Mouse (Mus musculus) lung, adult 18-20 months (tissue): ENCODE results near the gene 2310034G01Rik.
A peak's percentile ranks its signal among the peaks of the same experiment; 100 is the strongest.

Experiments
- DNase-seq, 2 experiments: peaks; one replicate each; pipeline ENCODE4 v3.0.0; 2022; ENCODE audit warnings: mixed read lengths in 2 of 2

2310034G01Rik gene

GRCm38 (mm10) chr19:46357344-46358280, 7.5 kb upstream of the 2310034G01Rik start:
- peak; percentile 61 for DNase-seq

GRCm38 (mm10) chr19:46356701-46357138, 6.6 kb upstream of the 2310034G01Rik start:
- peak; percentile 93 to 95 for DNase-seq

DNA sequence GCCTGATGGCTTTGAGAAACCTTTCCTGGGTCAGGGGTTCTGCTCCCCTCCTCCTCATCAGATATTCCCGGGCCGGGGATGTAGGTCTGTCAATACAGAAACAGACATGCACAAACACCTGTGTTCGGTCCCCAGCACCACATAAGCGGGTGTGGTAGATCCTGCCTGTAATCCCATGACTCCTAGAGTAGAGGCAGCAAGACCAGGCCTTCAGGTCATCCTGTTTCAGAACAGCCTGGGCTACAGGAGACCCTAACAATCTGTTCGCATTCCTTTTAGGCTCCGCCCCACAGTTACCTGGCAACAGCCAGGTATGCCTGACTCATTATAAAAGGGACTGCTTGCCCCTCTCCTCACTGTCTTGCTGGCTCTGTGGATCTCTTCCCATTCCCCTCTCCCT, 552 bp downstream of the 2310034G01Rik start:
- peak in 1 of 2 experiments; percentile 37 for DNase-seq

DNA sequence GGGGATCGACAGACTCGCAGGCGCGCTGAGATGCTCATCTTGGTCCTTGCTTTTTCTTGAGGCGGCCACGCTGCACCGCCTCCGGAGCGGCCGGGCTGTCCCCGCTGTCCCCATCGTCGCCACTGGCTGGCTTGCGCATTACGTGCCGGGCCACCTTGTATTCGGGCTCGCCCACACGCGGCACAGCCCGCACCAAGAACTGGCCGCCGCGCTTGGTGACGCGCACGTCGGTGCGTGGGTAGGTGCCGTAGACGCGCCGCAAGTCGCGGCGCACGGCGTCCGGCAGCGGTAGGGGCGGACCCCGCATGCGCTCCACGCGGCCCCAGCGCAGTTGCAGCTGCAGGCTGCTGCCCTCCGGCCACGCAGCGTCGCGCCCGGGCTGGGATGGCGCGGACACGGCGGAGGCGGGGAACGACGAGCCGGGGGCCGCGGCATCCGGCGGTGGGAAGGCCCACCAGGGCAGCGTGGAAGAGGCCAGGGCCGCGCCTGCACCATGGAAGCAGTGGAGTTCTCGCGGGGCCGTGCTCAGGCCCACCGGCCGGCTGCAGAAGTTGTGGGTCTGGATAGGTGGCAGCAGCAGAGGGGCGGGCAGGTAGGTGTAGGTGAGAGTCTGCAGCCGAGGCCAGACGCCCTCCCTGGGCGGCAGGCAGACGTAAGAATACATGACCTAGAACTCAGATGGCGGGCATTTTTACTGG, 1.2 kb downstream of the 2310034G01Rik start:
- peak; percentile 66 to 74 for DNase-seq

GRCm38 (mm10) chr19:46347936-46348668, 2.0 kb downstream of the 2310034G01Rik start:
- DNase-seq = no peak

DNA sequence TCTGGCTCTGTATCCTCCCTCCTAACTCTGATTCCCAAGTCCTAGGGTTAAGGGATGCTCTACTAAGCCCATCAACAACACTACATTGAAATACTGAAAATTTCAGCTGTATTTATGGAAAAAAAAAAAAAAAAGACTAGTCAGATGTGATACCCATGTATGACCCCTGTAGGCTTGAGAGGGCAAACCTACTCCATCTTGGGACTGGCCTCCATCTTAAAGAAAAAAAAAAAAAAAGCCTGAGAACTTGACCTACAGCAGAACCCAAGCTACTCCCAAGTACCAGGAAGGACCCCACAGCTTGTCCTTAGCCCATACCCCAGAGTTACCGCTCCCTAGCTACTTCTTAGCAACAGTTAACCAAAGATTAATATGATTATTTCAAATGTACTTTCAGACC, 3.0 kb downstream of the 2310034G01Rik start:
- no peak for DNase-seq

- no peak for DNase-seq
These were observed 5.2 kb downstream of the 2310034G01Rik start for GRCm38 (mm10) chr19:46344710-46345419.

DNA sequence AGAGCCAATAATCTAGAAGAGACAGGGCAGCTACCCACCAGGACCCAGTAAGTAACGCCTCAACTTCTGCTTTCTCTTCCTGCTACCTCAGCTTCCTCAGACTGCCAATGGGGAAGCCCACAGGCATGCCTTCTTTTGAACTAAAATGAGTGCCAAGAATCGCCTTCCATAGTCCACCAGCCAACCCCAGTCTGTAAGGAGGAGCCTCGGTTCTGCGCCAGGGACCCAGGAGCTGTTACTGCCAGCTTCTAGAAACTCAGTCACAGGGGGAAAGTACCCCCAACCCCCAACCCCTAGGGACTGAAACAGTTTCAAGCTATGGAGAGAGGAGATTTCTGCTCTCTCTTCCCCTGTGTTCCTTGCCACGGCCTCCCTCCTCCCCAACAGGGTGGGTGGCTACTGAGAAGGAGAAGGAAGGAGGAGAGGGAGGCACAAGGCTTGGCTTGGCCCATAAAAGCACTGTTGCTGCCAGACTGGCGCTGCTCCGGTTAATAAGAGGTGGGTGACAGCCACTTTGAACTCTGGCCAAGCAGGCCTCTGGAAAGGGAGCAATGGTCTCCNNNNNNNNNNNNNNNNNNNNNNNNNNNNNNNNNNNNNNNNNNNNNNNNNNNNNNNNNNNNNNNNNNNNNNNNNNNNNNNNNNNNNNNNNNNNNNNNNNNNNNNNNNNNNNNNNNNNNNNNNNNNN, 10.7 kb downstream of the 2310034G01Rik start:
- peak; percentile 81 to 83 for DNase-seq

GRCm38 (mm10) chr19:46338942-46339286, 11.2 kb downstream of the 2310034G01Rik start:
- DNase-seq = no peak

DNA sequence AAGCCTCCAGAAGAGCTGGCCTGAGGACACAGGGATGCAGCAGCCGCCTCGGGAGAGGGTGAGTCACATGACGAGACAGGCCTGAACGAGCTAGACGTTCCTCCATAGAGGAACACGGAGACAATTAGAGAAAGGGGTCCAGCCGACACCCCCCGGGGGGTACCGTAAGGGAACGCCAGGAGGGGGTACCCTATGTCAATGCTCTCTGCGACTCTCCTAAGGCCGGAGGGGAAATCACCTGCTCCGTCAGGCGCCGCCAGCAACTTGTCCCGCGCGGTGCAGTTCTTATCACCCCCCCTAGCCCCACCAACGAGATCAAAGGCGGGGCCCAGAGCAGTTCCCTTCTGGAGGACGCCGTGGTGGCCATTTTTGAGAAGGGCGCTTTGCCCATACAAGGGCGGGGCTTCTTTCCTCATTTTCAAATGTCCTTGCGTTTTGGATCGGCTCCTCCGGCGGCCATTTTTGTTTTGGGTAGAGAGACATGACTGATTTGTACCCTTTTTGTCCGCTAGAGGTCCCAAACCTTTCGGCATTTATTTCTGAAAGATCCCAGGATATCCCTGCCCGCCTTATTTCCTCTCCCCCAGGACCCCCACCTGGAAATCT, 11.7 kb downstream of the 2310034G01Rik start, which contains the start of gene Cuedc2:
TSS of gene Cuedc2 (minus strand) at position 372 of the 606 bp plus-strand sequence.
- DNase-seq = peak; percentile 97

- DNase-seq = no peak
These were observed 12.3 kb downstream of the 2310034G01Rik start for GRCm38 (mm10) chr19:46337719-46338330.

DNA sequence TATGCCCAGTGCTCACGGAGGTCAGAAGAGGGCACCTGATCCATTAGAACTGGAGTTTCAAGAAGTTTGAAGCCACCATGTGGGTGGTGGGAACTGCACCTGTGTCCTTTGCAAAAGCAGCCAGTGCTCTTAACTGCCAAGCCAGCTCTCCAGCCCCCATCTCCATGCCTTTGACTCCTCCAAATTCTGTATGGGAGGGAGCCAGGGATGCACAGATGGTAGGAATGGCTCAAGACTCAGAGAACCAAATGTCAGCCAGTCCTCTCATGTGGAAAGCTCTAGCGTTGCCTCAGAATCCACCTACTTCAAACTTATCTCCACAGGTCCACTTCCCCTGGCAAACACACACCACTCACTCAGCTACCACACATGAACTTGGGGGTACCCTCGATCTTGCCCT, 16.2 kb downstream of the 2310034G01Rik start:
- no peak for DNase-seq

GRCm38 (mm10) chr19:46332721-46333339, 17.3 kb downstream of the 2310034G01Rik start:
- DNase-seq = no peak

DNA sequence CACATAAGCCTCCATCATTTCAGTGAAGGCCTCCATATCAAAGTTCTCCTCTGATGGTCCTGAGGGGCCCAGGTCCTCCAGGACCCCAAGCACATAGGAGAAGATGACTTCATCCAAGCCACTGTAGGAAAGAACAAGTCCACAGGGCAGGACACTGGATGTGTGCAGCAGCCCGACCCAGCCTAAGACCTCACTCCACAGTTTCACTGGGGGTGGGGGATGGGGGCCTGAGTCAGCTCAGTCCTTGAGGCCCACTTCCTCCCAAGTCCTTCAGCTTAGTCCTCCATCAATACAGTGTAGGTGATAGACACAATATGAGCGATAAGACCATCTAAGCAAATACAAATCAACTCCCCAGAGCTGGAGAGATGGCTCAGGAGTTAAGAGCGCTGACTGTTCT, 18.2 kb downstream of the 2310034G01Rik start:
- no peak for DNase-seq

DNA sequence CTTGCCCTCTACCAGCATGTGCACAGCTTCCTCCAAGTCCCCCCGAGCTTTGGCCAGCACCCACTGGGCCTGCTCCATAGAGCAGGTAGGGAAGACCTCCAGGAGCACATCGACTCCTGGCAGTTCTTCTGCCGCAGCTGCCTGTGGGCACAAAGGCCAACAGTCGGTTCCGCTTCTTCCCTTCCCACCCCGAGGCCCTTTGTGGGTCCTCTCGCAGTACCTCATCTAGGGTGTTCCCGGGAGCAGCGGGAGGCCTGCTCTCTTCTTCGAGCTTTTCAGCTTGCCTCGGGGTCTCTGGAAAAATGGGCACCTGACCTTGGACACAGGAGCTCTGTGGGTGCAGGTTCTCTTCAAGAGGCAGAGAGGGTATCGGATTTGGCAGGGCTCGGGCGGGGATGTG, 18.8 kb downstream of the 2310034G01Rik start:
- DNase-seq = no peak

DNA sequence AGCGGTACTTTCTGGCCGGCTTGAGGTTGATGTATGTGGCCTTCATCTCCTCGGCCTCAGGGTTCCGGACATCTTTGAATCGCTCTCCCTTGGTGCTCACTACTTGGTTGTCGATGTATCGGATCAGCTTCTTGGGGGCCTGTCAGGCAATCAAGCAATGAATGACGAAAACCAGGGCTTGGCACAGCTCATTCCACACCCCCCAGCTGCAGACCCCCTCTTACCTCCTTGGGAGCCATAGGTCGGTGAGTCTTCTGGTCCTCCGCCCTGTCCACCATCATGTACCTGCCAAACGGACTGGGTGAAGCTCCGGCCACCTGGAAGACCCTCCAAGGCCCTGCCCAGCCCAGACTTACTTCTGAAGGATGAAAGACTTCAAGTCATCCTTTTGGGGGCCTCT, 19.4 kb downstream of the 2310034G01Rik start:
- DNase-seq = no peak

- DNase-seq = peak; percentile 85 to 88
These were observed 20.2 kb downstream of the 2310034G01Rik start for GRCm38 (mm10) chr19:46329951-46330350.

GRCm38 (mm10) chr19:46329031-46329641, 21.0 kb downstream of the 2310034G01Rik start:
- peak in 1 of 2 experiments; percentile 18 for DNase-seq

DNA sequence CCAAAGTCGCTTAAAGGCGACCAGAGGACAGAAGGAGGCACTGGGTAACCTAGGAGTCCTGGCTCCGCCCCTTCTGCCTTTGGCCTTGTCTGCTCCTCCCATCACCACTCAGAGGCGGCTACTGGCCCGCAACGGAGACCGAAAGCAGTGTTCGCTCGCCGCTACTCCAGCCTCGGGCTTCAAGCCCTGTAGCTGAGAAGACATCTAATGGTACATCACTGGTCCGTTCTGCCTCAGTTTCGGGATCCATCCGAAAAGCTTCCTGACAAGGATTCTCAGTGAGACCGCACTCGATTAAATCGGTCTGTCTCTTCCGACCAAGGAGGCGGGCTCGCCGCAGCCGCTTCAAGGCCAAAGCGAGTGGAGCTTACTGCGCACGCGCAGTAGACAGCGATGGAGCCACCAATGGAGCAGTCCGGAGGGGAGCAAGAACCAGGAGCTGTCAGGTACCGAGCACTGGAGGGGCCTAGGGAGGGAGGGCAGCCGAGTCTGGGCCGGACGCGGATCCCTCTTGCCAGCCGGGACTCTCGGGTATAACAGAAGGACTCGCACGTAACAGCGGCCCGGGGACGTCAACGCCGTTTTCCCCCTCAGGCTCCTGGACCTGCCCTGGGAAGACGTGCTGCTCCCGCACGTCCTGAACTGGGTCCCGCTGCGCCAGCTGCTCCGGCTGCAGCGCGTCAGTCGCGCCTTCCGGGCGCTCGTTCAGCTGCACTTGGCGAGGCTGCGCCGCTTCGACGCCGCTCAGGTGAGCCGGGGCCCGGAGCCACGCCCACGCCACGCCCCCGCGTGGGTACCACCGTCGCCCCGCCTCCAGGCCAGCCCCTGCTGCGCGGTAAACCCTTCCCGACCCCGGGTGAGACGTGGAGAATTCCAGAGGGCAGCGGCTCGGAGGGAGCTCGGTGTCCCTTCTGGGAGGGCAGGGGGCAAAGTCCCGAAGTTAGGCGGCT, 21.7 kb downstream of the 2310034G01Rik start, which contains the start of gene Fbxl15:
TSS of gene Fbxl15 (plus strand) at position 104 of the 950 bp plus-strand sequence.
- peak; percentile 94 for DNase-seq
